Mouse (Mus musculus): ENCODE data around the gene Zc3h14. TPM values are rescaled to one million over a fixed set of nuclear protein-coding genes. Genes with fewer than 3 reads are reported as not detected.

The Zc3h14 gene
- total and polyA plus RNA-seq, 3 experiments, result 89.2 to 173 (median 120) TPM

GRCm38 (mm10) chr12:98736951-98737800 lies 9.6 kb upstream of the Zc3h14 start, which contains the start of gene Ptpn21:
Ptpn21 (minus strand) TSS chr12:98737405.
- no peaks in the 10 kb centered on the region for H3K36me3 ChIP-seq (replicated peaks in 1 of 2; ENCODE audit: control insufficient read depth in 1 of 2, insufficient read depth in 1 of 2, low read length in 1 of 2)
- H3K27ac ChIP-seq (ENCODE audit: insufficient read depth, low read depth), result no peak within 1 kb of the TSS
- peaks cover 2% of the 10 kb centered on the region for H3K9me3 ChIP-seq (replicated peaks; ENCODE audit: low read length)
- H3K27me3 ChIP-seq (replicated peaks), result peaks cover 59% of the 10 kb centered on the region
- in situ Hi-C loops (cut with MboI; ENCODE audit: low pct_ligation_motif_present, low pct_unique_long_range_greater_than_20kb, low sequenced_read_pairs) (loop anchor here (10.0 kb wide), 1 partner anchor 62 kb away; no protein-coding TSS in a partner anchor), dilution Hi-C loops (cut with MboI; ENCODE audit: extremely low pct_ligation_motif_present, extremely low pct_unique_long_range_greater_than_20kb, low sequenced_read_pairs) (no loop called here)
- H3K9ac ChIP-seq (ENCODE audit: insufficient read depth, low read depth), result peak within 1 kb of the TSS; percentile 80
- DNase-seq (ENCODE audit: extremely low read depth), result no peak
- TF ChIP-seq BHLHE40 (IDR thresholded peaks at IDR 0.05; ENCODE audit: low read depth, low read length) (no peak), JUN (IDR thresholded peaks at IDR 0.05; ENCODE audit: insufficient read depth, low read depth, low read length) (no peak), RAD21 (IDR thresholded peaks at IDR 0.05; ENCODE audit: low read depth, low read length) (no peak), TBP (conservative IDR thresholded peaks at IDR 0.05; ENCODE audit: low read depth, low read length) (no peak), UBTF (IDR thresholded peaks at IDR 0.05; ENCODE audit: low read depth, low read length) (peak; percentile 51; the same call in 1 of the 2 replicates), MXI1 (IDR thresholded peaks at IDR 0.05; ENCODE audit: low read depth, low read length) (0 out of 2 replicates have a peak, but pooled peaks have one; percentile 48), SIN3A (IDR thresholded peaks at IDR 0.05; ENCODE audit: low read length) (peak; percentile 37; the same call in 1 of the 2 replicates)
- peaks cover 4 to 28% of the 10 kb centered on the region in 2 experiments; a peak in 2 of 4 replicates for H3K4me1 ChIP-seq (ENCODE audit: control insufficient read depth in 1 of 2, insufficient read depth in 2 of 2)
- H3K79me2 ChIP-seq (replicated peaks; ENCODE audit: control insufficient read depth, extremely low read depth, insufficient read depth, poor library complexity, severe bottlenecking), result 0 out of 2 replicates have a peak, but pooled peaks cover 2% of the 10 kb centered on the region
- peak within 1 kb of the TSS; percentile 26 to 78 (median 32) for H3K4me3 ChIP-seq (replicated peaks in 1 of 3; ENCODE audit: low read depth in 2 of 3, low read length in 2 of 3, poor library complexity in 1 of 3)
- peak within 1 kb of the TSS; percentile 89 for H3K4me2 ChIP-seq (ENCODE audit: insufficient read depth, low read depth, poor library complexity, severe bottlenecking)

GRCm38 (mm10) chr12:98737801-98738350 lies 8.9 kb upstream of the Zc3h14 start:
- peak overlapping the region; percentile 26 to 78 (median 32) for H3K4me3 ChIP-seq (replicated peaks in 1 of 3; ENCODE audit: low read depth in 2 of 3, low read length in 2 of 3, poor library complexity in 1 of 3)
- peaks cover 4 to 21% of the 10 kb centered on the region in 2 experiments; a peak in 2 of 4 replicates for H3K4me1 ChIP-seq (ENCODE audit: control insufficient read depth in 1 of 2, insufficient read depth in 2 of 2)
- dilution Hi-C loops (cut with MboI; ENCODE audit: extremely low pct_ligation_motif_present, extremely low pct_unique_long_range_greater_than_20kb, low sequenced_read_pairs), result no loop called here
- H3K27me3 ChIP-seq (replicated peaks), result peaks cover 65% of the 10 kb centered on the region
- H3K4me2 ChIP-seq (ENCODE audit: insufficient read depth, low read depth, poor library complexity, severe bottlenecking), result peak overlapping the region; percentile 89
- DNase-seq (ENCODE audit: extremely low read depth), result no peak
- H3K27ac ChIP-seq (ENCODE audit: insufficient read depth, low read depth), result no peak overlapping the region
- peaks cover 2% of the 10 kb centered on the region for H3K9me3 ChIP-seq (replicated peaks; ENCODE audit: low read length)
- peak overlapping the region; percentile 80; the same call in 1 of the 2 replicates for H3K9ac ChIP-seq (ENCODE audit: insufficient read depth, low read depth)
- H3K36me3 ChIP-seq (replicated peaks in 1 of 2; ENCODE audit: control insufficient read depth in 1 of 2, insufficient read depth in 1 of 2, low read length in 1 of 2), result no peaks in the 10 kb centered on the region
- TF ChIP-seq ETS1 (conservative IDR thresholded peaks at IDR 0.05; ENCODE audit: low read depth, low read length) (no peak), NRF1 (IDR thresholded peaks at IDR 0.05; ENCODE audit: low read depth, low read length) (no peak), POLR2A (IDR thresholded peaks at IDR 0.05; ENCODE audit: low read depth, low read length) (no peak), EP300 (IDR thresholded peaks at IDR 0.05; ENCODE audit: low read length) (no peak), JUND (conservative IDR thresholded peaks at IDR 0.05; ENCODE audit: low read depth, low read length) (no peak), MYC (IDR thresholded peaks at IDR 0.05; ENCODE audit: low read depth, low read length) (no peak), MAFK (IDR thresholded peaks at IDR 0.05; ENCODE audit: insufficient replicate concordance, low read length) (no peak), USF2 (conservative IDR thresholded peaks at IDR 0.05; ENCODE audit: low read depth, low read length) (no peak), KAT2A (IDR thresholded peaks at IDR 0.05; ENCODE audit: insufficient replicate concordance, low read length) (no peak), UBTF (IDR thresholded peaks at IDR 0.05; ENCODE audit: low read depth, low read length) (no peak), SIN3A (IDR thresholded peaks at IDR 0.05; ENCODE audit: low read length) (no peak), MAZ (IDR thresholded peaks at IDR 0.05; ENCODE audit: low read depth, low read length) (no peak), CHD2 (IDR thresholded peaks at IDR 0.05; ENCODE audit: low read length) (no peak)
- H3K79me2 ChIP-seq (replicated peaks; ENCODE audit: control insufficient read depth, extremely low read depth, insufficient read depth, poor library complexity, severe bottlenecking), result no peaks in the 10 kb centered on the region
- in situ Hi-C loops (cut with MboI; ENCODE audit: low pct_ligation_motif_present, low pct_unique_long_range_greater_than_20kb, low sequenced_read_pairs), result loop anchor here (10.0 kb wide), 1 partner anchor 63 kb away; no protein-coding TSS in a partner anchor
